Mouse (Mus musculus): ENCODE results near the gene Fam189b.
A peak's percentile ranks its signal among the peaks of the same experiment; 100 is the strongest.
"Not testable (repeated sequence)": the region's sequence is repeated elsewhere in the genome, so short reads cannot be mapped to it uniquely, and the experiment has no call there.

The Fam189b gene

GRCm38 (mm10) chr3:89183058-89183958 is at the start of gene Fam189b:
Gene Fam189b (plus strand): TSS chr3:89183143.
- DNase-seq (ENCODE audit: low spot score in 2 of 2), result peak; percentile 91

- no peak for DNase-seq (ENCODE audit: low spot score in 2 of 2)
These were observed 49.2 kb upstream of the Fam189b start for GRCm38 (mm10) chr3:89133752-89134151.

- no peak for DNase-seq (ENCODE audit: low spot score in 2 of 2)
These were observed 47.0 kb upstream of the Fam189b start, which contains the start of gene Pklr for GRCm38 (mm10) chr3:89135958-89136357. Gene Pklr (plus strand): TSS chr3:89136142.

- DNase-seq (ENCODE audit: low spot score in 2 of 2), result no peak
These were observed 46.6 kb upstream of the Fam189b start for GRCm38 (mm10) chr3:89136365-89136764.

- no peak for DNase-seq (ENCODE audit: low spot score in 2 of 2)
These were observed 38.1 kb upstream of the Fam189b start for GRCm38 (mm10) chr3:89144821-89145220.

- no peak for DNase-seq (ENCODE audit: low spot score in 2 of 2)
These were observed 37.4 kb upstream of the Fam189b start for GRCm38 (mm10) chr3:89145566-89145965.

- DNase-seq (ENCODE audit: low spot score in 2 of 2), result no peak
These were observed 35.6 kb upstream of the Fam189b start for GRCm38 (mm10) chr3:89147101-89147978.

GRCm38 (mm10) chr3:89147979-89148311 is 35.0 kb upstream of the Fam189b start:
- DNase-seq (ENCODE audit: low spot score in 2 of 2), result no peak

- DNase-seq (ENCODE audit: low spot score in 2 of 2), result no peak
These were observed 34.4 kb upstream of the Fam189b start for GRCm38 (mm10) chr3:89148567-89148966.

- no peak for DNase-seq (ENCODE audit: low spot score in 2 of 2)
These were observed 30.7 kb upstream of the Fam189b start for GRCm38 (mm10) chr3:89152084-89152835.

- DNase-seq (ENCODE audit: low spot score in 2 of 2), result no peak
These were observed 26.0 kb upstream of the Fam189b start for GRCm38 (mm10) chr3:89156951-89157350.

GRCm38 (mm10) chr3:89158651-89159050 is 24.3 kb upstream of the Fam189b start:
- no peak for DNase-seq (ENCODE audit: low spot score in 2 of 2)

- no peak for DNase-seq (ENCODE audit: low spot score in 2 of 2)
These were observed 23.7 kb upstream of the Fam189b start for GRCm38 (mm10) chr3:89159211-89159610.

GRCm38 (mm10) chr3:89159616-89160344 is 23.2 kb upstream of the Fam189b start, which contains the start of gene Hcn3:
Gene Hcn3 (minus strand): TSS chr3:89160196.
- no peak for DNase-seq (ENCODE audit: low spot score in 2 of 2)

GRCm38 (mm10) chr3:89161207-89161606 is 21.7 kb upstream of the Fam189b start:
- DNase-seq (ENCODE audit: low spot score in 2 of 2), result not testable (repeated sequence)

GRCm38 (mm10) chr3:89161786-89162185 is 21.2 kb upstream of the Fam189b start:
- no peak for DNase-seq (ENCODE audit: low spot score in 2 of 2)

- no peak for DNase-seq (ENCODE audit: low spot score in 2 of 2)
These were observed 19.8 kb upstream of the Fam189b start for GRCm38 (mm10) chr3:89163123-89163522.

- DNase-seq (ENCODE audit: low spot score in 2 of 2), result no peak
These were observed 19.2 kb upstream of the Fam189b start for GRCm38 (mm10) chr3:89163643-89164245.

- DNase-seq (ENCODE audit: low spot score in 2 of 2), result peak; percentile 90 to 91
These were observed 18.3 kb upstream of the Fam189b start, which contains the start of gene Clk2 for GRCm38 (mm10) chr3:89164506-89165267. Gene Clk2 (plus strand): TSS chr3:89164795.
